Mouse (Mus musculus): ENCODE measurements around the gene Ldb3. TPM values are rescaled to one million over a fixed set of nuclear protein-coding genes. Genes with fewer than 3 reads are reported as not detected.

The Ldb3 gene
- polyA plus RNA-seq, 1 experiment: 102 TPM

DNA sequence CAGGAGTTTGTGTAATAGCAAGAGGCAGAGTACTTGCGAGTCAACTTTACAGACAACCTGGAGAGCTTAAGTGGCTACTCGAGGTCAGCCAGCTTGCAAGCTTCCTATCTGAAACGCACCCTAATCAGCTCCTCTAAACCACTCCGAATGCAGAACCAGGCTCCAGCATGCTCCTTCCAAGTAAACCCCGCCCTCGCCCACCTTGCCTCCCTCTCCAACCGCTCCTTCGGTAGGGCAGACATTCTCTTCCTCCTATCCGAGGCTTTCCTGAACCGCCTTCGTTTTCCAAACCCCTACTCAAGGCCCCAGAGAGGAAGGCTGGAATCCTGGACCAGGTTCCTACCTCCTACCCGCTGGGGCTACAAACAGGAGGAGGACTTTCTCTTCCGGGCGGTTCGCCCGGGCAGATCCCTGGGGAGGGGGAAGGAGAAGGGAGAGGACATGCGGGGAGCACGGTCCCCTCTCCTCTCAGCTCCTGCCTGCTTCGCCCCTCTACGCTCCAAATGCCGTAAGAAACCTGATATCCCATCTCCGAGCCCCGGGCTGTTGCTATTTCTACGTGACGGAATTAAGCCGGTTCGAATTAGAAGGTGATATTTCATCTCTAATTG, 40.0 kb downstream of the Ldb3 start:
- Histone ChIP-seq H3K4me3 (ENCODE audit: low read depth, low read length) (peak overlapping the region; percentile 69), H3K27ac (ENCODE audit: insufficient read depth, low read depth, low read length) (peak overlapping the region; percentile 93), H3K27me3 (ENCODE audit: control insufficient read depth, insufficient read depth, low read length) (no peaks in the 10 kb centered on the region), H3K4me1 (ENCODE audit: control insufficient read depth, insufficient read depth, insufficient read length, low read length) (peaks cover 22% of the 10 kb centered on the region), H3K36me3 (ENCODE audit: control insufficient read depth, insufficient read depth, low read length) (peaks cover 12% of the 10 kb centered on the region; the same call in 1 of the 2 replicates)
- 2% methylated on average over 27 of the region's 27 CpGs for WGBS
- TF ChIP-seq POLR2A (IDR thresholded peaks at IDR 0.05; ENCODE audit: low read depth, low read length) (no peak), CTCF (IDR thresholded peaks at IDR 0.05; ENCODE audit: extremely low read depth, insufficient read length, insufficient replicate concordance, low read depth, low read length) (no peak)

DNA sequence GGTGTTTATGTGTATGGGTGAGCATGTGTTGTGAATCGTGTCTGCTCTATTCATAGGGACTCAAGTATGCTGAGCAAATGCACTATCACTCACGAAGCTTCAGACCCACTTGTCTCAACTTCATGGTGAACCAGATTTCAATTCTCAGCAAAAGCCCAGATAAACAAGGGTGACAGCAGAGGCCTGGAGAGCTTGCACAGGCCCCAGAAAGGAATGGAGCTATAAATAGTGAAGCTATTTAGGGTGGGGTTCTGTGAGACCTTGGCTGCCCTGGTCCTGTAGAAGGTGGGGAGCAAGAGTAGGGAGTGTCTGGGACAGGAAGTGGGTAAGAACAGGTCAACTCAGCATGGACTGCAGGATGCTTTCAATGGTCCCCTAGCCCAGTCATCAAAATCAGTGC, 43.9 kb downstream of the Ldb3 start:
- peaks cover 20% of the 10 kb centered on the region for H3K4me1 ChIP-seq (ENCODE audit: control insufficient read depth, insufficient read depth, insufficient read length, low read length)
- no peak overlapping the region; the same call in 1 of the 2 replicates for H3K27ac ChIP-seq (ENCODE audit: insufficient read depth, low read depth, low read length)
- 66% methylated on average over 2 of the region's 2 CpGs for WGBS
- peaks cover 11% of the 10 kb centered on the region; the same call in 1 of the 2 replicates for H3K36me3 ChIP-seq (ENCODE audit: control insufficient read depth, insufficient read depth, low read length)
- TF ChIP-seq CTCF (IDR thresholded peaks at IDR 0.05; ENCODE audit: extremely low read depth, insufficient read length, insufficient replicate concordance, low read depth, low read length) (no peak), POLR2A (IDR thresholded peaks at IDR 0.05; ENCODE audit: low read depth, low read length) (no peak)
- H3K27me3 ChIP-seq (ENCODE audit: control insufficient read depth, insufficient read depth, low read length): no peaks in the 10 kb centered on the region
- H3K4me3 ChIP-seq (ENCODE audit: low read depth, low read length): no peak overlapping the region

DNA sequence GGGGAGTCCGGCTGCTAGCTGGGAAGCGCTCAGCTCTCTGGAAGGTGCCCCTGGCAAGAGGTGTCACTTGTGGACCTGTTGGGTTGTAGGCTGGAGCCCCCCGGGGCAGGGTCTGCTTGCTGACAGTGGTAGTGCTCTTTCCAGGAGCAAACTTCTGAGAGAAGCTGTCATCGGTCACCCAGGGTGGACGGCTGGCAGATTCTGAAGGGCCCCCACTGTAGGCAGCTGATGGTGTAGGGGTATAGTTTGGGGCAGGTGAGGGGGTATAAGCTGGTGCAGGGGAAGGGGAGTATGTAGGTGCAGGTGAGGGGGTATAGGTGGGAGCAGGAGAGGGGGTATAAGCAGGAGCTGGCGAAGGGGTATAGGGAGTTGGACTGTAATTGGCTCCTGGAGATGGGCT, 44.5 kb downstream of the Ldb3 start:
- peaks cover 20% of the 10 kb centered on the region for H3K4me1 ChIP-seq (ENCODE audit: control insufficient read depth, insufficient read depth, insufficient read length, low read length)
- no peak overlapping the region for H3K27ac ChIP-seq (ENCODE audit: insufficient read depth, low read depth, low read length)
- 85% methylated on average over 6 of the region's 6 CpGs for WGBS
- H3K27me3 ChIP-seq (ENCODE audit: control insufficient read depth, insufficient read depth, low read length): no peaks in the 10 kb centered on the region
- TF ChIP-seq CTCF (IDR thresholded peaks at IDR 0.05; ENCODE audit: extremely low read depth, insufficient read length, insufficient replicate concordance, low read depth, low read length) (no peak), POLR2A (IDR thresholded peaks at IDR 0.05; ENCODE audit: low read depth, low read length) (no peak)
- H3K36me3 ChIP-seq (ENCODE audit: control insufficient read depth, insufficient read depth, low read length): peaks cover 13% of the 10 kb centered on the region
- no peak overlapping the region for H3K4me3 ChIP-seq (ENCODE audit: low read depth, low read length)

DNA sequence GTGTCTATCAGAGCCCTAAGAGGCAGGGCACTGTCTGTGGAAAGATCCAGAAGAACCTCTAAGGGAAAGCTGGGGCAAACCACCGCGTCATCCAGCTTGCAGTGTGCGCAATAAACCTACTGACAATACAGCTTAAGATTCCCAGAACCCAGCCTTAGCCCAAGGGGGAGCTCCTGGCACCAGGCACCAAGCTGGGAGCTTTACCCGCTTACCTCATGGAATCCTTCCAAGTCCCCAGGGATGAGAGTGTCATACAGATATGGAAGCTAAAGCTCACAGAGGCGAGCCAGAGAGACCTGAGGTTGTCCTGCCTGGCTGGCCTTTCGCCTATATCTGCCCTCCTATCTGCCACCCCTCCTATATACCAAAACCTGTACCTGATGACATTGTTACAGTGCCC, 44.9 kb downstream of the Ldb3 start:
- TF ChIP-seq CTCF (IDR thresholded peaks at IDR 0.05; ENCODE audit: extremely low read depth, insufficient read length, insufficient replicate concordance, low read depth, low read length) (no peak), POLR2A (IDR thresholded peaks at IDR 0.05; ENCODE audit: low read depth, low read length) (no peak)
- Histone ChIP-seq H3K4me1 (ENCODE audit: control insufficient read depth, insufficient read depth, insufficient read length, low read length) (peaks cover 19% of the 10 kb centered on the region), H3K27me3 (ENCODE audit: control insufficient read depth, insufficient read depth, low read length) (no peaks in the 10 kb centered on the region), H3K27ac (ENCODE audit: insufficient read depth, low read depth, low read length) (peak overlapping the region; percentile 10; the same call in 1 of the 2 replicates), H3K4me3 (ENCODE audit: low read depth, low read length) (no peak overlapping the region), H3K36me3 (ENCODE audit: control insufficient read depth, insufficient read depth, low read length) (peaks cover 13% of the 10 kb centered on the region)
- 43% methylated on average over 6 of the region's 6 CpGs for whole genome bisulfite sequencing

DNA sequence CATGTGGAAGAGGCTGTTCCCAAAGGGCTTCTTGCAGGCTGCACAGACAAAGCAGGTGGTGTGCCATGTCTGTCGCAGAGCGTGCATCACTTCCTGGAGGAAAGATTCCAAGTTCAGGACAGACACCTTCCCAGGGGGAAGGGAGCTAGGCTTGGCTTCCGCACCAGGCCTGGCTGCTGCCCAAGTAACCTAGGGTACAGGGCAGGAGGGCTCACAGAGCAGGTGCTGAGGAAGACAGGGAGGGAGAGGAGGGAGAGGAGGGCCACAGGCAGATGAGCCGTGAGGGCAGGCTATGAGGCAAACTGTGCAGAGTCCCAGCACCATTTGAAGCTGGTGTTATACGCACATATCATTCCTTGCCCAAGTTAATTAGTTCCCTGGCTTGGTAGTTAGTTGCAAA, 46.6 kb downstream of the Ldb3 start:
- TF ChIP-seq POLR2A (IDR thresholded peaks at IDR 0.05; ENCODE audit: low read depth, low read length) (no peak), CTCF (IDR thresholded peaks at IDR 0.05; ENCODE audit: extremely low read depth, insufficient read length, insufficient replicate concordance, low read depth, low read length) (no peak)
- Histone ChIP-seq H3K4me1 (ENCODE audit: control insufficient read depth, insufficient read depth, insufficient read length, low read length) (peaks cover 15% of the 10 kb centered on the region), H3K27me3 (ENCODE audit: control insufficient read depth, insufficient read depth, low read length) (no peaks in the 10 kb centered on the region), H3K4me3 (ENCODE audit: low read depth, low read length) (peak overlapping the region; percentile 1; the same call in 1 of the 2 replicates), H3K36me3 (ENCODE audit: control insufficient read depth, insufficient read depth, low read length) (peaks cover 13% of the 10 kb centered on the region), H3K27ac (ENCODE audit: insufficient read depth, low read depth, low read length) (peak overlapping the region; percentile 62)
- 34% methylated on average over 5 of the region's 5 CpGs for WGBS

DNA sequence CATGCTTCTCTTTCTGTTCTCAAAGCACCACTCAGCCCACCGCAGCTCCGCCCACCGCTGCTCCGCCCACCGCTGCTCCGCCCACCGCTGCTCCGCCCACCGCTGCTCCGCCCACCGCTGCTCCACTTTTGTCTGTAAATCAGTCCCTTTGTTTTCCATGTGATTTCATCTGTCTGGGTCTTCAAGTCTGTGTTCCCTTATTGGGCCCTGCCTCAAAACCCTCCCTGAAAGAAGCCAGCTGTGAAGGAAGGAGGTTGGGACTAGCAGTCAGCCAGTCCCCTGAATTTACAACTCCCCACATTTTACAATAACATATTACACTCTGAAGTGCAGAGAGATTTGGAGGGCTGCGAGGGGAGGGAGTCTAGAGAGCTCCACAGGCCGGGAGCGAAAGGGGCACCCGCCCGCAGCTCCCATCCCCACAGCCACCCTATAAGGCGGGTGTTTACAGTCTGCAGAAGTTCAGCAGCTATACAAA, 47.8 kb downstream of the Ldb3 start:
- TF ChIP-seq CTCF (IDR thresholded peaks at IDR 0.05; ENCODE audit: extremely low read depth, insufficient read length, insufficient replicate concordance, low read depth, low read length): no peak
- no peak for TF ChIP-seq POLR2A (IDR thresholded peaks at IDR 0.05; ENCODE audit: low read depth, low read length)
- peak overlapping the region; percentile 32 for H3K27ac ChIP-seq (ENCODE audit: insufficient read depth, low read depth, low read length)
- 28% methylated on average over 17 of the region's 17 CpGs for WGBS
- peak overlapping the region; percentile 24; the same call in 1 of the 2 replicates for H3K4me3 ChIP-seq (ENCODE audit: low read depth, low read length)
- no peaks in the 10 kb centered on the region for H3K27me3 ChIP-seq (ENCODE audit: control insufficient read depth, insufficient read depth, low read length)
- peaks cover 10% of the 10 kb centered on the region for H3K36me3 ChIP-seq (ENCODE audit: control insufficient read depth, insufficient read depth, low read length)
- peaks cover 21% of the 10 kb centered on the region for H3K4me1 ChIP-seq (ENCODE audit: control insufficient read depth, insufficient read depth, insufficient read length, low read length)

DNA sequence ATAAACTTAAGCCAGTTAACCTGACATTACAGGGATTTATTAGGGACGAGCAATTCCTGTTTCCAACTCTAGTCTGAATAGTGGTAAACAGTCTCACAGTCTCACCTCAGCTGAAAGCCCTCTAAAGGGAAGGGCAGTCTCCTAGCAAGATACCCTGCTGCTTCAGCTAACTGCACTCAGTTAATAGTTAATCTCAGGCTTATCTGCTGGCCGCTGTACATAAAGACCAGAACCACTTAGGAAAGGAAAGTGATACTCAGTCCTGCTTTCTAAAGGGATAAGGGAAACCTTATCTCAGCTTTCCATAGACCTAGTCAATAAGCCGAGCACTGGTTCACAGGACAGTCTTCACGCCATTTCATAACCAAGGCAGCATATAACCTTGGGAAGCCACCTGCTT, 52.6 kb downstream of the Ldb3 start:
- Histone ChIP-seq H3K27me3 (ENCODE audit: control insufficient read depth, insufficient read depth, low read length) (no peaks in the 10 kb centered on the region), H3K4me1 (ENCODE audit: control insufficient read depth, insufficient read depth, insufficient read length, low read length) (peaks cover 14% of the 10 kb centered on the region), H3K36me3 (ENCODE audit: control insufficient read depth, insufficient read depth, low read length) (peaks cover 16% of the 10 kb centered on the region), H3K27ac (ENCODE audit: insufficient read depth, low read depth, low read length) (peak overlapping the region; percentile 90), H3K4me3 (ENCODE audit: low read depth, low read length) (no peak overlapping the region)
- no peak for TF ChIP-seq CTCF (IDR thresholded peaks at IDR 0.05; ENCODE audit: extremely low read depth, insufficient read length, insufficient replicate concordance, low read depth, low read length)
- TF ChIP-seq POLR2A (IDR thresholded peaks at IDR 0.05; ENCODE audit: low read depth, low read length): no peak
- WGBS: 27% methylated on average over 4 of the region's 4 CpGs

Data from small intestine, adult 2 months (tissue).